Mouse (Mus musculus) heart, postnatal 0 days (tissue): Measurements from ENCODE around the gene Map3k5. TPM values are rescaled to one million over a fixed set of nuclear protein-coding genes. Genes with fewer than 3 reads are reported as not detected.

Experiments used
- ATAC-seq: fragments of 200-750 bp; cut with Nextera tagmentation; 2 replicates; pipeline ENCODE4 v1.8.0; 2017; ENCODE audit warnings: low read depth, moderate number of reproducible peaks, moderate library complexity; ENCODE audit not compliant: insufficient read depth
- DNase-seq: peaks from one replicate; pipeline ENCODE4 v3.0.0-alpha.2; 2016; ENCODE audit warnings: low spot score
- H3K27ac ChIP-seq: fragments of 300-500 bp; sonication (generic); 2 replicates; pipeline ENCODE4 v1.5.1; 2014; ENCODE audit warnings: low read depth, mild to moderate bottlenecking
- H3K27me3 ChIP-seq: fragments of 300-500 bp; sonication (generic); 2 replicates; pipeline ENCODE4 v1.6.1; 2014; ENCODE audit warnings: low read length, mixed read lengths; ENCODE audit not compliant: control insufficient read depth, insufficient read depth
- H3K36me3 ChIP-seq: fragments of 300-500 bp; sonication (generic); replicated peaks from 2 replicates; pipeline ENCODE4 v1.6.1; 2014; ENCODE audit warnings: low read length, mixed read lengths; ENCODE audit not compliant: control insufficient read depth, insufficient read depth
- H3K4me1 ChIP-seq: fragments of 300-500 bp; sonication (generic); 2 replicates; pipeline ENCODE4 v1.6.1; 2014; ENCODE audit warnings: antibody characterized with exemption; ENCODE audit not compliant: control insufficient read depth, insufficient read depth
- H3K4me2 ChIP-seq: fragments of 300-500 bp; sonication (generic); 2 replicates; pipeline ENCODE4 v1.6.1; 2014; ENCODE audit warnings: low read depth, mild to moderate bottlenecking, low read length, moderate library complexity
- H3K4me3 ChIP-seq: fragments of 300-500 bp; sonication (generic); 2 replicates; pipeline ENCODE4 v1.5.1; 2014; ENCODE audit warnings: low read depth, low read length
- H3K9ac ChIP-seq: fragments of 300-500 bp; sonication (generic); replicated peaks from 2 replicates; pipeline ENCODE4 v1.6.1; 2014; ENCODE audit warnings: low read depth, low read length, mixed read lengths
- H3K9me3 ChIP-seq: fragments of 300-500 bp; sonication (generic); replicated peaks from 2 replicates; pipeline ENCODE4 v1.6.1; 2016; ENCODE audit warnings: low read length; ENCODE audit not compliant: control insufficient read depth
- CTCF ChIP-seq: IDR thresholded peaks from 2 replicates; pipeline ENCODE4 v1.5.1; 2016; ENCODE audit warnings: antibody characterized with exemption, control low read depth, low read depth
- EP300 ChIP-seq: IDR thresholded peaks from 2 replicates; pipeline ENCODE4 v1.6.1; 2016; ENCODE audit warnings: antibody characterized with exemption, low read depth
- WGBS: fragments of 180-500 bp; shearing (Covaris S2); extraction: QIAGEN DNeasy Blood & Tissue Kit; methylation state at CpG from one replicate; pipeline ENCODE4 v1.1.7; 2014; 5-methylcytosine and 5-hydroxymethylcytosine counted together
- polyA plus RNA-seq: library from polyadenylated mRNA; unstranded; fragments of >200 nt; fragmentation: Nextera tagmentation; extraction: Ambion mirVana; gene quantifications from 2 replicates; pipeline ENCODE4 v1.2.1, GENCODE M21; 2015
- total RNA-seq: library from RNA; depleted of rRNA; stranded (reverse); fragments of >200 nt; gene quantifications from 2 replicates; pipeline ENCODE4 v1.2.3, GENCODE M21; 2014; ENCODE audit warnings: low replicate concordance; rRNA removed

Map3k5 gene
- 10.7 and 10.8 TPM in 2 replicates for total RNA-seq
- 2.2 and 2.5 TPM in 2 replicates for polyA plus RNA-seq

DNA sequence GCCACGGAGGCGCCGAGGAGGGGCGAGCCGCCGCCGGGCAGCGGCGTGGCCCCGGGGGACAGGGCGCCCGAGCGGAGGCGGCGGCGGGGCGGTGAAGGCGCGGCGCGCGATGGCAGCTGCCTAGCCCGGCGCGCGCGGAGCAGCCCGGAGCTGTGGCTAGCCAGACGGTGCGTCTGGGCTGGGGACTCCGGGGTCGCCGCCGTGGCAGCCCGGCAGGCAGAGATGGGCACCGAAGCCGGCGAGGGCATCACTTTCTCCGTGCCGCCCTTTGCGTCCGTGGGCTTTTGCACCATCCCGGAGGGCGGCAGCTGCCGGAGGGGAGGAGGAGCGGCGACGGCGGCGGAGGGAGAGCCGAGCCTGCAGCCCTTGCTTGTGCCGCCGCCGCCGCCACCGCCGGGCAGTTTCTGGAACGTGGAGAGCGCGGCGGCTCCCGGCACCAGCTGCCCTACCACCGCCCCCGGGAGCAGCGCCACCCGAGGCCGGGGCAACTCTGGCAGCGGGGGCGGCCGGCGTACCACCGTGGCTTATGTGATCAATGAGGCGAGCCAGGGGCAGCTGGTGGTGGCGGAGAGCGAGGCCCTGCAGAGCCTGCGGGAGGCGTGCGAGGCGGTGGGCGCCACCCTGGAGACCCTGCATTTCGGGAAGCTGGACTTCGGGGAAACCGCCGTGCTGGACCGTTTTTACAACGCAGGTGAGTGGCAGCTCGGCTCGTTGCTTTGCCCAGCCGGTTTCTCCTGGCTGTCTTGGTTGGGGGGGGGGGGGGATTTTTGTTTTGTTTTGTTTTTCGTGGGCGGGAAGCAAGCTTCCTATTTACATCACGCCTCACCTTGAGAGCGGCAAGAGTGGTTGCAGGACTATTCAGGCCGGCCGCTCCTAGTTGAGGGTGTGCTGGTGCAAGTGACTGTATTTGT is at the start of gene Map3k5:
Map3k5 (plus strand) TSS at position 89 of the 911 bp plus-strand sequence.
- Histone ChIP-seq H3K4me1 (peaks cover 28% of the 10 kb centered on the region), H3K9ac (peak within 1 kb of the TSS; percentile 70), H3K4me2 (peak within 1 kb of the TSS; percentile 98), H3K9me3 (no peaks in the 10 kb centered on the region), H3K27ac (peak within 1 kb of the TSS; percentile 94), H3K36me3 (no peaks in the 10 kb centered on the region), H3K4me3 (peak within 1 kb of the TSS; percentile 73), H3K27me3 (no peaks in the 10 kb centered on the region)
- TF ChIP-seq CTCF, result peak; percentile 14; the same call in 1 of the 2 replicates
- no peak for TF ChIP-seq EP300
- ATAC-seq, result peak; percentile 36
- WGBS, result under 1% methylated on average over 86 of the region's 95 CpGs
- no peak for DNase-seq

DNA sequence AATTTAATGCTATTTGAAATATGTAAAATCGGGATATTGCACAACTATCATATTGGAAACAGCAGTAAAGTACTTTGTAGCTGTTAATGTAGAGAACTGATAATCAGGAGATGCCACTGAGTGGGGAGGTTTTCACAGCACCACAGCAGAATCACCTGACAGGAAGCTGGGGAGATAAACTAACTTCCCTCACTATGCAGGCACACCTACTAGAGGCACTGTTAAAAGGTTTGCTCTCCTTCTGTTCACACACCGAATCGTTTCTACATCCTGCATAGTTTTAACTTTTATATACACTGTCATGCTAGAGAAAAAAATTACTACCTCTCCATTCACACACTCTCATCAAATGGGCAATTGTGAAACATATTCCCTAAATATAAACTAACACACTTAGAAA is 48.0 kb upstream of the Map3k5 start:
- no peak for TF ChIP-seq CTCF
- no peak for TF ChIP-seq EP300

DNA sequence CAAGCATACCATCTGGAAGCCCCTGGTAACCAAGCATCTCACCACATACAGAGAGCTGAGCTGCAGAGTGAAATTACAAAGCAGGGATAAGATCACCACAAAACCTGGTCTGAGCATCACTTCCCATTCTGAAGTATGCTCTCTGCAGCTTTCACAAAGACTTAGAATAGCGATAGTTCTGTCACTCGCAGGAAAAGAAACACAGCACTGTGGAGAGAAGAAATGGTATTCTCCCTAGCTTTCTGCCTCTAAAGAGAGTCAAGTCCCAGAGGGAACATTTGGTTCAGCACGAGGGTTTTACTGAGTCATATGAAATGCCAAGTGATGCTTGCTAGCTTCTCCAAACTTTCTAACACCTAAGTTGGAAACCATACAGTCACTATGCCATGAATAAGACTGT is 44.4 kb upstream of the Map3k5 start:
- no peak overlapping the region for H3K9ac ChIP-seq
- H3K36me3 ChIP-seq, result no peaks in the 10 kb centered on the region; the same call in 1 of the 2 replicates
- no peaks in the 10 kb centered on the region for H3K27me3 ChIP-seq
- 85% methylated on average over 3 of the region's 3 CpGs for WGBS
- DNase-seq (no peak), ATAC-seq (no peak)
- no peak overlapping the region for H3K27ac ChIP-seq
- H3K4me1 ChIP-seq, result no peaks in the 10 kb centered on the region
- H3K4me3 ChIP-seq, result no peak overlapping the region
- no peak overlapping the region for H3K4me2 ChIP-seq
- TF ChIP-seq EP300, result no peak
- no peak for TF ChIP-seq CTCF
- H3K9me3 ChIP-seq, result no peaks in the 10 kb centered on the region

More for the DNA sequence above, 48.0 kb upstream of the Map3k5 start:
- Histone ChIP-seq H3K9ac (no peak overlapping the region), H3K4me1 (no peaks in the 10 kb centered on the region), H3K36me3 (0 out of 2 replicates have a peak, but pooled peaks cover 4% of the 10 kb centered on the region), H3K27ac (no peak overlapping the region), H3K4me2 (no peak overlapping the region), H3K9me3 (no peaks in the 10 kb centered on the region), H3K27me3 (no peaks in the 10 kb centered on the region), H3K4me3 (no peak overlapping the region)
- ATAC-seq, result no peak
- DNase-seq, result no peak
- 62% methylated on average over 3 of the region's 3 CpGs for WGBS

DNA sequence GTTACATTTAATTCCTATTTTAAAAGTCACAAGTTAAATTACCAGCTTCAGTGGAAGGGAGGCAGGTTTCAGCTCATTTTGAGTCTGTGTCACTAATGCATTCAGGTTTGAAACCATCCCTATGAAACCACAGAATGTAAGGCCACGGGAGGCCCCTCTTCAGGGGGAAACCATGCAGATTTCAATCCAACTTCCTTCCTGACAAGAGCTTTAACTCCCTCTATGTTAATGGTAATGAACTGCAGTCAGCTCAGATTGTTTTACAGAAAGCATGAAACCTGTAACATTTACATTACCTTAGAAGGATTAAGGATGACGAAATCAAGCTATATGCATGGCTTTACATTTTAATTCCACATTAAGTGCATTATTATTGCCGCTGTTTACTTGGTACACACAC is 42.6 kb upstream of the Map3k5 start:
- no peak for ATAC-seq
- Histone ChIP-seq H3K9me3 (no peaks in the 10 kb centered on the region), H3K9ac (no peak overlapping the region), H3K4me3 (no peak overlapping the region), H3K27me3 (no peaks in the 10 kb centered on the region), H3K4me1 (no peaks in the 10 kb centered on the region), H3K27ac (no peak overlapping the region), H3K36me3 (no peaks in the 10 kb centered on the region; the same call in 1 of the 2 replicates), H3K4me2 (no peak overlapping the region)
- 57% methylated on average over 3 of the region's 3 CpGs for WGBS
- TF ChIP-seq EP300 (no peak), CTCF (no peak)
- no peak for DNase-seq

DNA sequence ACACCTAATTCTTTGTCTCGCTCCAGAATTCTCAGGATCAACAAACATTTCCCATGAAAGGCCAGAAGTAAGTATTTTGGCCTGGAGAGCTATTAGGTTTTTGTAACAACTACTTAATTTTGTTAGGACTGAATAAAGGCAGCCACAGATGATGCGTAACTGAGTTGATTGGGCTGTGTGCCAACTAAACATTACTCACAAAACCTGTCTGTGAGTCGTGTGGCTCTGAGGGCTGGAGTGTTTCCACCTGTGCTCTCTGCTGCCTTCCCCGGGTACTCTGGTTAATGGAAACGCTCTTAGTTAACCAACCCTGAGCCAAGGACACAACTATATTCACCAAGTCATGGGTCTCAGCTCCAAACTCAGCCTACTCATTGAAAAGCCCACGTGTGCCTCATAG is 41.1 kb upstream of the Map3k5 start:
- H3K4me2 ChIP-seq, result no peak overlapping the region
- H3K4me3 ChIP-seq, result no peak overlapping the region
- no peaks in the 10 kb centered on the region for H3K9me3 ChIP-seq
- H3K9ac ChIP-seq, result no peak overlapping the region
- WGBS, result 72% methylated on average over 6 of the region's 6 CpGs
- H3K27ac ChIP-seq, result no peak overlapping the region
- no peaks in the 10 kb centered on the region for H3K27me3 ChIP-seq
- ATAC-seq (no peak), DNase-seq (no peak)
- no peak for TF ChIP-seq CTCF
- TF ChIP-seq EP300, result no peak
- H3K4me1 ChIP-seq, result no peaks in the 10 kb centered on the region
- peaks cover 3% of the 10 kb centered on the region for H3K36me3 ChIP-seq
